Mouse (Mus musculus) lung, embryonic 15.5 days (tissue): ENCODE measurements around the gene Olfr887. TPM values are rescaled to one million over a fixed set of nuclear protein-coding genes. Genes with fewer than 3 reads are reported as not detected.

Experiments
- ATAC-seq: fragments of 200-750 bp; cut with Nextera tagmentation; 2 replicates; pipeline ENCODE4 v1.8.0; 2017; ENCODE audit warnings: moderate number of reproducible peaks, borderline replicate concordance; ENCODE audit not compliant: low FRiP score, low TSS enrichment; ENCODE audit errors: extremely low read depth
- H3K27ac ChIP-seq: fragments of 300-500 bp; sonication (generic); 2 replicates; pipeline ENCODE4 v1.5.1; 2015; ENCODE audit warnings: moderate library complexity, mild to moderate bottlenecking, inconsistent platforms
- H3K27me3 ChIP-seq: fragments of 300-500 bp; sonication (generic); 2 replicates; pipeline ENCODE4 v1.6.1; 2015; ENCODE audit warnings: inconsistent platforms
- H3K36me3 ChIP-seq: fragments of 300-500 bp; sonication (generic); 2 replicates; pipeline ENCODE4 v1.6.1; 2015; ENCODE audit warnings: inconsistent platforms
- H3K4me1 ChIP-seq: fragments of 300-500 bp; sonication (generic); 2 replicates; pipeline ENCODE4 v1.6.1; 2015; ENCODE audit warnings: inconsistent platforms
- H3K4me2 ChIP-seq: fragments of 300-500 bp; sonication (generic); 2 replicates; pipeline ENCODE4 v1.6.1; 2015; ENCODE audit warnings: inconsistent platforms, mild to moderate bottlenecking, moderate library complexity
- H3K4me3 ChIP-seq: fragments of 300-500 bp; sonication (generic); 2 replicates; pipeline ENCODE4 v1.5.1; 2015; ENCODE audit warnings: mild to moderate bottlenecking, inconsistent platforms
- H3K9ac ChIP-seq: fragments of 300-500 bp; sonication (generic); 2 replicates; pipeline ENCODE4 v1.6.1; 2015; ENCODE audit warnings: inconsistent platforms
- H3K9me3 ChIP-seq: fragments of 300-500 bp; sonication (generic); 2 replicates; pipeline ENCODE4 v1.6.1; 2016; ENCODE audit warnings: inconsistent platforms
- WGBS: fragments of 180-500 bp; shearing (Covaris S2); methylation state at CpG from one replicate; pipeline ENCODE4 v1.1.7; 2015; 5-methylcytosine and 5-hydroxymethylcytosine counted together
- polyA plus RNA-seq: library from polyadenylated mRNA; unstranded; fragments of >200 nt; fragmentation: Nextera tagmentation; extraction: Ambion mirVana; gene quantifications from 2 replicates; pipeline ENCODE4 v1.2.1, GENCODE M21; 2015

Gene Olfr887
- polyA plus RNA-seq: not detected in 2 replicates

DNA sequence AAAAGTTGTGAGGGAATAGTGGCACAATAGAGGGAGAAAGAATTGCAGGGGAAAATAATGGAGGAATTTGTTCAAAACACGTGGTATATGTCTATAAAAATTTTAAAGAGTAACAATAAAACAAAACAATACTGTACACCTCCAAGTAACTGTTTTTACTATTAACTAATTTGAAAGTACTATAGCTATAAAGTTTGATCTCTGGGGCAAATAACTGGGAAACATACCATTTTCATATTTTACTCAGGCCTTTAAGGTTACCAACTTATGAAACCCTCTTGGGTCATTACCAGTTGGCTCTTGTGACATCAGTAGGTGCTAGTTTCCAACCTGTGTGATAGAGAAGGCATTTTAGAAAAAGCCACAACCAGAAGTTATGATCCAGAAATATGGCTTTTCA is at the start of gene Olfr887:
TSS of gene Olfr887 (plus strand) at position 301 of the 400 bp plus-strand sequence.
- no peak within 1 kb of the TSS for H3K27ac ChIP-seq
- no peaks in the 10 kb centered on the region for H3K9me3 ChIP-seq
- no peak within 1 kb of the TSS for H3K4me2 ChIP-seq
- H3K4me3 ChIP-seq: no peak within 1 kb of the TSS
- no peaks in the 10 kb centered on the region for H3K36me3 ChIP-seq
- no peak for ATAC-seq
- 67% methylated on average over 1 of the region's 1 CpGs for WGBS
- no peak within 1 kb of the TSS for H3K9ac ChIP-seq
- no peaks in the 10 kb centered on the region for H3K27me3 ChIP-seq
- H3K4me1 ChIP-seq: no peaks in the 10 kb centered on the region

GRCm38 (mm10) chr9:38046255-38046654 is 37.6 kb upstream of the Olfr887 start, which contains the start of gene Olfr884:
TSS of gene Olfr884 (plus strand) at chr9:38046555.
- H3K27ac ChIP-seq: no peak within 1 kb of the TSS
- 58% methylated on average over 1 of the region's 1 CpGs for WGBS
- H3K4me1 ChIP-seq: no peaks in the 10 kb centered on the region
- no peaks in the 10 kb centered on the region for H3K36me3 ChIP-seq
- H3K27me3 ChIP-seq: no peaks in the 10 kb centered on the region
- no peak within 1 kb of the TSS for H3K4me2 ChIP-seq
- no peaks in the 10 kb centered on the region for H3K9me3 ChIP-seq
- H3K9ac ChIP-seq: no peak within 1 kb of the TSS
- H3K4me3 ChIP-seq: no peak within 1 kb of the TSS
- no peak for ATAC-seq

DNA sequence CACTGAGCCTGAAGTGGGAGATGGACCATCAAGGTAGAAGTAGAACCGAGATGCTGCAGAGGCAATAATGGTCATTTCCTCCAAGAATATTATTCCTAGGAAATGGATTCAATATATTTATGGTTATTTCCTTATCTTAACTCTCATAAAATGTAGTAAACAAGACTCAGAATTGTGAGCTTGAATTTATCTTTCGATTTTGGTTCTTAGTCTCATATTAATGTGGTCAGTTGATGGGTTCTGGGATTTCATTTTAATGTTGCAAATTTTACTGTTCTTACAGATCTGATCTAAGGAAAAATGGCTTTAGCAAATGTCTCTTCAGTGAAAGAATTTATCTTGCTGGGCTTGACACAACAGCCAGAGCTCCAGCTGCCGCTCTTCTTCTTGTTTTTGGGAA is 22.9 kb upstream of the Olfr887 start, which contains the start of gene Olfr885:
TSS of gene Olfr885 (plus strand) at position 301 of the 400 bp plus-strand sequence.
- Histone ChIP-seq H3K4me1 (no peaks in the 10 kb centered on the region), H3K27me3 (no peaks in the 10 kb centered on the region), H3K9me3 (no peaks in the 10 kb centered on the region), H3K36me3 (no peaks in the 10 kb centered on the region), H3K4me3 (no peak within 1 kb of the TSS), H3K9ac (no peak within 1 kb of the TSS), H3K27ac (no peak within 1 kb of the TSS), H3K4me2 (no peak within 1 kb of the TSS)
- ATAC-seq: no peak
- 81% methylated on average over 3 of the region's 3 CpGs for WGBS

GRCm38 (mm10) chr9:38107828-38108227 is 24.0 kb downstream of the Olfr887 start, which contains the start of gene Olfr888:
TSS of gene Olfr888 (plus strand) at chr9:38108128.
- Histone ChIP-seq H3K4me3 (no peak within 1 kb of the TSS), H3K27me3 (no peaks in the 10 kb centered on the region), H3K4me1 (no peaks in the 10 kb centered on the region), H3K27ac (no peak within 1 kb of the TSS), H3K36me3 (no peaks in the 10 kb centered on the region), H3K4me2 (no peak within 1 kb of the TSS), H3K9me3 (no peaks in the 10 kb centered on the region), H3K9ac (no peak within 1 kb of the TSS)
- 72% methylated on average over 1 of the region's 1 CpGs for WGBS
- ATAC-seq: no peak

GRCm38 (mm10) chr9:38114898-38115297 is 31.0 kb downstream of the Olfr887 start, which contains the start of gene Olfr889:
TSS of gene Olfr889 (plus strand) at chr9:38115198.
- Histone ChIP-seq H3K9me3 (no peaks in the 10 kb centered on the region), H3K4me2 (no peak within 1 kb of the TSS), H3K27me3 (no peaks in the 10 kb centered on the region), H3K4me3 (no peak within 1 kb of the TSS), H3K27ac (no peak within 1 kb of the TSS), H3K9ac (no peak within 1 kb of the TSS), H3K36me3 (no peaks in the 10 kb centered on the region), H3K4me1 (no peaks in the 10 kb centered on the region)
- no peak for ATAC-seq

Other genes starting within 250 kb of the Olfr887 start
- not detected in 2 replicates for gene Olfr877, start 229.8 kb upstream of the Olfr887 start, polyA plus RNA-seq
- not detected in 2 replicates for gene Olfr145, start 187.3 kb upstream of the Olfr887 start, polyA plus RNA-seq
- not detected in 2 replicates for gene Olfr878, start 166.2 kb upstream of the Olfr887 start, polyA plus RNA-seq
- not detected in 2 replicates for gene Olfr881, start 92.2 kb upstream of the Olfr887 start, polyA plus RNA-seq
- gene Olfr883, start 58.3 kb upstream of the Olfr887 start, polyA plus RNA-seq: not detected in 2 replicates
- not detected in 2 replicates for gene Olfr884, start 37.5 kb upstream of the Olfr887 start, polyA plus RNA-seq
- not detected in 2 replicates for gene Olfr885, start 22.8 kb upstream of the Olfr887 start, polyA plus RNA-seq
- not detected in 2 replicates for gene Olfr888, start 24.1 kb downstream of the Olfr887 start, polyA plus RNA-seq
- 0.05 TPM in 1 of 2 replicates, not detected in the other for gene Olfr889, start 31.1 kb downstream of the Olfr887 start, polyA plus RNA-seq
- gene Olfr890, start 58.4 kb downstream of the Olfr887 start, polyA plus RNA-seq: not detected in 2 replicates
- gene Olfr891, start 96.7 kb downstream of the Olfr887 start, polyA plus RNA-seq: not detected in 2 replicates
- gene Olfr893, start 124.3 kb downstream of the Olfr887 start, polyA plus RNA-seq: not detected in 2 replicates
- gene Olfr894, start 134.0 kb downstream of the Olfr887 start, polyA plus RNA-seq: not detected in 2 replicates
- gene Olfr143, start 168.7 kb downstream of the Olfr887 start, polyA plus RNA-seq: not detected in 2 replicates
- gene Olfr895, start 183.8 kb downstream of the Olfr887 start, polyA plus RNA-seq: not detected in 2 replicates
- not detected in 2 replicates for gene Olfr896-ps1, start 207.0 kb downstream of the Olfr887 start, polyA plus RNA-seq
- gene Olfr25, start 245.0 kb downstream of the Olfr887 start, polyA plus RNA-seq: not detected in 2 replicates